In genomic region chr6:5015173-5015572, GRCm38 (mm10) we compare ENCODE assay signal across 26 mouse cellular contexts.
DNase-seq lines count a peak whose midpoint lies in the region; ATAC-seq and TF ChIP-seq lines count a peak whose summit lies in the region.
"Had no signal": no experiment of that assay in that cellular context is flagged by ENCODE, and none has a peak within 500 bp of the region (broad histone marks: within the 10 kb centered on the region; RNA-seq: fewer than 3 reads in every experiment).

No protein-coding gene starts in this region.

- peak overlapping the region; percentile 62; the same call in 1 of the 2 replicates for H3K27ac ChIP-seq in hindbrain, embryonic 10.5 days
- no peak overlapping the region for H3K27ac ChIP-seq in hindbrain, embryonic 16.5 days (ENCODE audit: low read depth, low read length)
- H3K27ac ChIP-seq in stomach, embryonic 15.5 days: peak overlapping the region; percentile 26; the same call in 1 of the 2 replicates
- no peak overlapping the region for H3K27ac ChIP-seq in stomach, postnatal 0 days (replicated peaks)
- H3K27ac ChIP-seq in embryonic facial prominence, embryonic 10.5 days (replicated peaks): peak overlapping the region; percentile 65; the same call in 1 of the 2 replicates
- H3K27ac ChIP-seq: embryonic facial prominence, embryonic 13.5 days; forebrain, embryonic 15.5 days; heart, embryonic 15.5 days; hindbrain, embryonic 12.5 days; hindbrain, embryonic 15.5 days had no signal

- H3K4me2 ChIP-seq in hindbrain, embryonic 16.5 days (ENCODE audit: low read length): no peak overlapping the region
- H3K4me2 ChIP-seq in stomach, embryonic 15.5 days: no peak overlapping the region
- H3K4me2 ChIP-seq in stomach, postnatal 0 days (replicated peaks; ENCODE audit: low read depth): no peak overlapping the region
- H3K4me2 ChIP-seq: embryonic facial prominence, embryonic 13.5 days; forebrain, embryonic 15.5 days; heart, embryonic 11.5 days; heart, embryonic 15.5 days; hindbrain, embryonic 12.5 days; hindbrain, embryonic 15.5 days had no signal

- peaks cover 54% of the 10 kb centered on the region for H3K4me1 ChIP-seq in hindbrain, embryonic 10.5 days (replicated peaks)
- no peaks in the 10 kb centered on the region for H3K4me1 ChIP-seq in hindbrain, embryonic 16.5 days (ENCODE audit: control insufficient read depth, insufficient read depth, low read depth, low read length)
- no peaks in the 10 kb centered on the region for H3K4me1 ChIP-seq in stomach, embryonic 15.5 days
- no peaks in the 10 kb centered on the region for H3K4me1 ChIP-seq in stomach, postnatal 0 days (replicated peaks; ENCODE audit: control insufficient read depth, insufficient read depth)
- H3K4me1 ChIP-seq in embryonic facial prominence, embryonic 10.5 days: peaks cover 57% of the 10 kb centered on the region

- no peaks in the 10 kb centered on the region for H3K27me3 ChIP-seq in hindbrain, embryonic 10.5 days (ENCODE audit: insufficient read depth, poor library complexity, severe bottlenecking)
- H3K27me3 ChIP-seq in hindbrain, embryonic 16.5 days (replicated peaks; ENCODE audit: control insufficient read depth, insufficient read depth, low read length): no peaks in the 10 kb centered on the region
- H3K27me3 ChIP-seq in stomach, embryonic 15.5 days (replicated peaks): no peaks in the 10 kb centered on the region
- H3K27me3 ChIP-seq in stomach, postnatal 0 days (ENCODE audit: control insufficient read depth, insufficient read depth, low read length): no peaks in the 10 kb centered on the region
- H3K27me3 ChIP-seq in embryonic facial prominence, embryonic 10.5 days (replicated peaks; ENCODE audit: low read depth, poor library complexity, severe bottlenecking): no peaks in the 10 kb centered on the region
- H3K27me3 ChIP-seq: embryonic facial prominence, embryonic 13.5 days; forebrain, embryonic 15.5 days; heart, embryonic 15.5 days; hindbrain, embryonic 12.5 days; hindbrain, embryonic 15.5 days; Patski had no signal

- DNase-seq in hindbrain, embryonic 10.5 days (ENCODE audit: low spot score): no peak
- DNase-seq in stomach, postnatal 0 days (ENCODE audit: low spot score): no peak
- no peak for DNase-seq in embryonic facial prominence, embryonic 10.5 days (ENCODE audit: low spot score)
- DNase-seq in heart, postnatal 14 days: no peak
- DNase-seq in neural tube, embryonic 10.5 days (ENCODE audit: extremely low spot score, low spot score): no peak
- DNase-seq: adrenal gland, adult 2 months; adrenal gland, postnatal 14 days; cerebellum, adult 11 months; cerebellum, adult 2 months; cerebellum, adult 9-11 months; cerebellum, postnatal 25 days; gastrocnemius, postnatal 25 days; heart, postnatal 10 days; heart, postnatal 4 days; kidney, adult 2 months had no signal

- ATAC-seq in hindbrain, embryonic 16.5 days: no peak
- no peak for ATAC-seq in stomach, embryonic 15.5 days (ENCODE audit: insufficient read depth, low FRiP score, low read depth)
- no peak for ATAC-seq in stomach, postnatal 0 days (ENCODE audit: low FRiP score, low TSS enrichment)
- ATAC-seq: CD4-positive, CD25-positive, alpha-beta regulatory T cell, adult 4 months; forebrain, embryonic 15.5 days; intestine, embryonic 16.5 days; Patski had no signal

- TF ChIP-seq EP300 in stomach, postnatal 0 days (optimal IDR thresholded peaks at IDR 0.05): no peak

- 65% methylated on average over 2 of the region's 2 CpGs for WGBS in hindbrain, embryonic 10.5 days
- WGBS in hindbrain, embryonic 16.5 days: 63% methylated on average over 2 of the region's 2 CpGs
- 72% methylated on average over 2 of the region's 2 CpGs for WGBS in stomach, embryonic 15.5 days
- 80% methylated on average over 2 of the region's 2 CpGs for WGBS in stomach, postnatal 0 days
- WGBS in embryonic facial prominence, embryonic 10.5 days: 50% methylated on average over 2 of the region's 2 CpGs

- TF ChIP-seq CTCF in stomach, postnatal 0 days (IDR thresholded peaks at IDR 0.05; ENCODE audit: low read depth): no peak

- H3K9me3 ChIP-seq in hindbrain, embryonic 10.5 days: no peaks in the 10 kb centered on the region
- H3K9me3 ChIP-seq in hindbrain, embryonic 16.5 days (ENCODE audit: control insufficient read depth, low read length): no peaks in the 10 kb centered on the region
- H3K9me3 ChIP-seq in stomach, embryonic 15.5 days: no peaks in the 10 kb centered on the region
- no peaks in the 10 kb centered on the region for H3K9me3 ChIP-seq in stomach, postnatal 0 days (ENCODE audit: control insufficient read depth, low read length)
- H3K9me3 ChIP-seq in embryonic facial prominence, embryonic 10.5 days: no peaks in the 10 kb centered on the region
- H3K9me3 ChIP-seq: embryonic facial prominence, embryonic 13.5 days; forebrain, embryonic 15.5 days; heart, embryonic 15.5 days; hindbrain, embryonic 12.5 days; hindbrain, embryonic 15.5 days had no signal

- no peak overlapping the region for H3K9ac ChIP-seq in hindbrain, embryonic 16.5 days (ENCODE audit: low read depth, low read length)
- H3K9ac ChIP-seq in stomach, embryonic 15.5 days: no peak overlapping the region
- no peak overlapping the region for H3K9ac ChIP-seq in stomach, postnatal 0 days (ENCODE audit: low read length)
- H3K9ac ChIP-seq: embryonic facial prominence, embryonic 13.5 days; forebrain, embryonic 15.5 days; heart, embryonic 15.5 days; hindbrain, embryonic 12.5 days; hindbrain, embryonic 15.5 days had no signal

- H3K4me3 ChIP-seq in hindbrain, embryonic 10.5 days: no peak overlapping the region
- H3K4me3 ChIP-seq in hindbrain, embryonic 16.5 days (ENCODE audit: low read length): no peak overlapping the region
- no peak overlapping the region for H3K4me3 ChIP-seq in stomach, embryonic 15.5 days (replicated peaks)
- no peak overlapping the region for H3K4me3 ChIP-seq in stomach, postnatal 0 days (ENCODE audit: low read depth, low read length)
- H3K4me3 ChIP-seq in embryonic facial prominence, embryonic 10.5 days: no peak overlapping the region
- H3K4me3 ChIP-seq: embryonic facial prominence, embryonic 13.5 days; forebrain, embryonic 15.5 days; heart, embryonic 15.5 days; hindbrain, embryonic 12.5 days; hindbrain, embryonic 15.5 days had no signal

- intact Hi-C loops in heart, postnatal 14 days (cut with DNase I): no loop called here

- H3K36me3 ChIP-seq in hindbrain, embryonic 10.5 days: no peaks in the 10 kb centered on the region
- H3K36me3 ChIP-seq in hindbrain, embryonic 16.5 days (ENCODE audit: control insufficient read depth, insufficient read depth, low read length): no peaks in the 10 kb centered on the region
- H3K36me3 ChIP-seq in stomach, embryonic 15.5 days: no peaks in the 10 kb centered on the region
- no peaks in the 10 kb centered on the region for H3K36me3 ChIP-seq in stomach, postnatal 0 days (ENCODE audit: control insufficient read depth, insufficient read depth, low read length)
- H3K36me3 ChIP-seq in embryonic facial prominence, embryonic 10.5 days (replicated peaks): no peaks in the 10 kb centered on the region
- H3K36me3 ChIP-seq: embryonic facial prominence, embryonic 13.5 days; forebrain, embryonic 15.5 days; heart, embryonic 15.5 days; hindbrain, embryonic 12.5 days; hindbrain, embryonic 15.5 days had no signal

Comparison
In these comparisons a context has a peak if more than half of its experiments do, and no peak if none do; other contexts are left out.
1. H3K27ac ChIP-seq: peak in hindbrain, embryonic 10.5 days (single experiment), stomach, embryonic 15.5 days (single experiment) and embryonic facial prominence, embryonic 10.5 days (single experiment); none in hindbrain, embryonic 16.5 days (single experiment) and stomach, postnatal 0 days (single experiment).